Mouse (Mus musculus) forebrain, embryonic 11.5 days (tissue): ENCODE results near the gene Hdac4. TPM values are rescaled to one million over a fixed set of nuclear protein-coding genes. Genes with fewer than 3 reads are reported as not detected.

ENCODE experiments used
- ATAC-seq: fragments of 200-750 bp; cut with Nextera tagmentation; replicated peaks from 2 replicates; pipeline ENCODE4 v1.8.0; 2017; ENCODE audit warnings: moderate TSS enrichment; ENCODE audit not compliant: low FRiP score
- DNase-seq: peaks from one replicate; pipeline ENCODE4 v3.0.0-alpha.2; 2017; ENCODE audit warnings: low spot score
- H3K27ac ChIP-seq: fragments of 300-500 bp; sonication (generic); 2 replicates; pipeline ENCODE4 v1.5.1; 2014; ENCODE audit warnings: low read depth, low read length
- H3K27me3 ChIP-seq: fragments of 300-500 bp; sonication (generic); 2 replicates; pipeline ENCODE4 v1.6.1; 2014; ENCODE audit warnings: mild to moderate bottlenecking, low read length, mixed read lengths; ENCODE audit not compliant: control insufficient read depth, insufficient read depth
- H3K36me3 ChIP-seq: fragments of 300-500 bp; sonication (generic); 2 replicates; pipeline ENCODE4 v1.6.1; 2014; ENCODE audit warnings: mild to moderate bottlenecking, low read length, moderate library complexity, mixed read lengths; ENCODE audit not compliant: control insufficient read depth, insufficient read depth
- H3K4me1 ChIP-seq: fragments of 300-500 bp; sonication (generic); replicated peaks from 2 replicates; pipeline ENCODE4 v1.6.1; 2014; ENCODE audit warnings: low read length, mixed read lengths; ENCODE audit not compliant: control insufficient read depth, insufficient read depth
- H3K4me2 ChIP-seq: fragments of 300-500 bp; sonication (generic); 2 replicates; pipeline ENCODE4 v1.6.1; 2014; ENCODE audit warnings: low read depth, mild to moderate bottlenecking, low read length, moderate library complexity, mixed read lengths; ENCODE audit not compliant: severe bottlenecking
- H3K4me3 ChIP-seq: fragments of 300-500 bp; sonication (generic); 2 replicates; pipeline ENCODE4 v1.5.1; 2014; ENCODE audit warnings: low read depth, low read length
- H3K9ac ChIP-seq: fragments of 300-500 bp; sonication (generic); 2 replicates; pipeline ENCODE4 v1.6.1; 2014; ENCODE audit warnings: low read length
- H3K9me3 ChIP-seq: fragments of 300-500 bp; sonication (generic); 2 replicates; pipeline ENCODE4 v1.6.1; 2016; ENCODE audit warnings: low read length, mixed read lengths; ENCODE audit not compliant: control insufficient read depth
- WGBS: fragments of 180-500 bp; shearing (Covaris S2); extraction: QIAGEN DNeasy Blood & Tissue Kit; methylation state at CpG from one replicate; pipeline ENCODE4 v1.1.7; 2014; 5-methylcytosine and 5-hydroxymethylcytosine counted together
- polyA plus RNA-seq: library from polyadenylated mRNA; unstranded; fragments of >200 nt; fragmentation: Nextera tagmentation; extraction: Ambion mirVana; gene quantifications from 2 replicates; pipeline ENCODE4 v1.2.1, GENCODE M21; 2014

The Hdac4 gene
- polyA plus RNA-seq, 1 experiment from 2014 or later = 29.6 TPM

DNA sequence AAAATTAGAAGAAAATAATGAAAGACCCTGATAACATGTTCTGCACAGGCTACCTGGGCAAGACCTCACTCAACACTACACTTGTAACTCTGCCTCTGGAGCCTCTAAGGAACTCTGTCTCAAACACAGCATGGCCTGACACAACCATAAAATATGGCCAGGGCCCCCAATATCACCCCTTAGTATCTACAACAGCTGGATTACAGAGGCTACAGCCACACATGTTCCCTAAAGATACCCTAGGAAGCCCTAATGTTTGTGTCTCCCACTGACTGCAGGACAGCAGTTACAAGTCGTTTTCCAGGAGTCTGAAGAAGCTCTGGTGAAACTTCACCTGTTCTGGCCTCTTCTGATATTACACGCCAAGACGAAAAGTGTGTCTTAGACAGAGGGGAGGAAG lies 65.7 kb downstream of the Hdac4 start:
- ATAC-seq = no peak
- H3K36me3 ChIP-seq = no peaks in the 10 kb centered on the region
- H3K27ac ChIP-seq = no peak overlapping the region
- no peak overlapping the region for H3K4me3 ChIP-seq
- WGBS = 91% methylated on average over 3 of the region's 3 CpGs
- H3K4me2 ChIP-seq = no peak overlapping the region
- H3K4me1 ChIP-seq = no peaks in the 10 kb centered on the region
- DNase-seq = no peak
- H3K9ac ChIP-seq = no peak overlapping the region
- H3K9me3 ChIP-seq = no peaks in the 10 kb centered on the region
- H3K27me3 ChIP-seq = no peaks in the 10 kb centered on the region

DNA sequence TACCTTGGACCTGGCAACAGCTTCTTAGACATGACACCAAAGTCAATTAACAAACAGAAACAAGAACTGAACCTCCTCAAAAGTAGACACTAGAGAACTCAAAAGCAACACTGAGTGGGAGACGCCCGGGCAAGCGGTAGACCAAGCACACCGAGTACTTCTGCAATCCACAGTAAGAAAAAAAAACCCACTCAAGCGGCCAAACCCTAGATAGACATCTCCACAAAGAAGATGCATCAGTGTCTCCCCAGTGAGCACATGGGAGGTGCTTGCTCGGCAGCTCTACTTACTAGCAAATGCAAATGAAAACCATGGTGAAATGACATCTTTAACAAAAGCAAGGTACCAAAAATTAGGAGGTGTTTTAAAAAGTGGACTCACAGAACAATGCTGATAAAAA lies 67.7 kb downstream of the Hdac4 start:
- Histone ChIP-seq H3K4me1 (no peaks in the 10 kb centered on the region), H3K4me3 (no peak overlapping the region), H3K9me3 (no peaks in the 10 kb centered on the region), H3K27ac (no peak overlapping the region), H3K4me2 (no peak overlapping the region), H3K36me3 (no peaks in the 10 kb centered on the region), H3K9ac (no peak overlapping the region), H3K27me3 (no peaks in the 10 kb centered on the region)
- no peak for DNase-seq
- 94% methylated on average over 6 of the region's 6 CpGs for WGBS
- no peak for ATAC-seq

DNA sequence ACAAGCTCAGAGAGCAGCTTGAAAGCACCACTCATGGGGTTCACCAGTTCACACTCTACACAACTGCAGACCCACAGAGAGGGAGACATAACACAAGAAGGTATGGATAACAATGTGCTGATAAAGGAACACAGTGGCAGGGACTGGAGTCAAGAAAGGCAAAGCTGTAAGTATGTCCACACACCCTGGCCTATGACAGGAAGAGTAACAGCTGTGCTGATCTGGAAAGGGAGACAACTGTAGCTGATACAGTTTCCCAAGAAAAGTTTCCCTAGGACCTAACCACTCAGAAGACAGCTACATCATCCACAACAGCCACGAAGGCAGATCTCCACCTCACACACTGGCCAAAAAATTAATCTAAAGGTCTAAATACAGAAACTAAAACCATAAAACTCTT lies 68.1 kb downstream of the Hdac4 start:
- Histone ChIP-seq H3K4me2 (no peak overlapping the region), H3K9ac (no peak overlapping the region), H3K9me3 (no peaks in the 10 kb centered on the region), H3K27me3 (no peaks in the 10 kb centered on the region), H3K4me1 (no peaks in the 10 kb centered on the region), H3K36me3 (no peaks in the 10 kb centered on the region), H3K4me3 (no peak overlapping the region), H3K27ac (no peak overlapping the region)
- WGBS = 97% methylated on average over 1 of the region's 1 CpGs
- DNase-seq (no peak), ATAC-seq (no peak)

DNA sequence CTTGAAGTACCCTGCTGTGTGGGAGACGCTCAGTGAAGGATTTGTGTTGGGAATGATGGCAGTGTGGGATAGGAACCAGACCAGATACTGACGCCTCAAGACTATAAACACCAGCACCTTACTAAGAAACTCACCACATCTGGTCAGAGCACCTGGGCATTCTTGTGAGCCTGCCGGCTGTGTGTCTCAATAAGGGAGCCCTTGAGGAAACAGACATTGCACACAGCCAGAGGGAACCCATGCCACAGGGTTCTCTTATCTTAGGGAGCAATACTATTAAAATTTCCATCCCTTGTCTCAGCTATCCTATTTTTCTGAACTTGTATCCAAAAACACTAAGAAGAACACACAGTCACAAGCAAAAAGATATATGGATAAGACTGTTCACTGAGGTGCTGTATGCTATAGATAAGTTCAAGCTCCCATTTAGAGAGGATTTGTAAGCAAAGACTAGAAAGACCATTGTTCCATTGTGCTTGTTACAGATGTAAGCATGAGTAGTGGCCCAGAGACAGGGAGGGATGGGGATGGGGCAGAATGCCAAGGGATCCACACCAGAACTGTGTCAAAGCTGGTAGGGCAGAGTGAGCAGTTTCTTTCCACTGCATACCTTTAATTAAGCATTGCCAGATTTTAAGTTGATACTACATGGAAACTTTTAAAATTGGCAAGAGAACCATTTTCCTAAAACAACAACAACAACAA lies 70.8 kb downstream of the Hdac4 start:
- Histone ChIP-seq H3K4me2 (no peak overlapping the region), H3K27ac (no peak overlapping the region), H3K9ac (no peak overlapping the region), H3K4me1 (no peaks in the 10 kb centered on the region), H3K27me3 (no peaks in the 10 kb centered on the region), H3K4me3 (no peak overlapping the region), H3K9me3 (no peaks in the 10 kb centered on the region), H3K36me3 (no peaks in the 10 kb centered on the region)
- DNase-seq = no peak
- no peak for ATAC-seq
- WGBS = 81% methylated on average over 3 of the region's 3 CpGs

DNA sequence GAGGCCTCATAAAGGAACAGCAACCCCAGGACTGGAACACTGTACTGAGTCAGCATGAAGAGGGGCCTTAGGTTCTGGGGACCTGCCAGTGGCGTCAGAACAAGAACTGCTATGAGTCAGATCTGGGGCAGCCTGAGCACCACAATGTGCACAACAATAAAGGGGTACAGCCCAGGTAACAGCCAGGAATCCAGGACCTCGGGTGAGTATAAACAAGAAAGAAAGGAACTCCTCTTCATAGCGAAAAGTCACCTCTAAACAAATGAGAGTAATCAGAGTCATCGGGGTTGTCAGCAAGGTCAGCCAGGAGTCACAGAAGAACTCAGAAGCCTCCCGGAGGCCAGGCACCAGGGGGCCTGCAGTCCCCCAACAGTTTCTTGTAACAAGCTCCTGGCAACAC lies 76.2 kb downstream of the Hdac4 start:
- Histone ChIP-seq H3K27ac (no peak overlapping the region), H3K9me3 (no peaks in the 10 kb centered on the region), H3K36me3 (no peaks in the 10 kb centered on the region), H3K4me3 (no peak overlapping the region), H3K27me3 (no peaks in the 10 kb centered on the region), H3K9ac (no peak overlapping the region), H3K4me1 (no peaks in the 10 kb centered on the region), H3K4me2 (no peak overlapping the region)
- 73% methylated on average over 5 of the region's 5 CpGs for WGBS
- ATAC-seq (no peak), DNase-seq (no peak)

DNA sequence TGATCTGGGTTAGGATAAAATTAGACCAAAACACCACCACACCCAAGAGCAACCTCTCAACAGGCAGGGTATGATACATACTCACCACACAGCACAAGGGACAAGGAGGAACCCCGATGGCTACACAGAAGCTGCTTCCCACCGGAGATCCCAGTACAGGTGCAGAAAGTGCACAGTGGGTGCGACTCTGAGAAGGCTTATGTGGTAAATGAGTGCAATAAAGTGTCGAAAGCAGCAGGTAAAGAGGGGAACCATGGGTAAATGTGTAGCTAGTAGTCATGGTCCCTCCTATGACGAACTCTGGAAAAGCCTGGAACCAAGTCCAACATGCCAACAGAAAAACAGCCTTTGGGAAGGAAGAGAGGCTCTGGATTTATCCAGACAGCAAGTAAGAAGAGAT lies 77.9 kb downstream of the Hdac4 start:
- ATAC-seq (no peak), DNase-seq (no peak)
- no peaks in the 10 kb centered on the region for H3K9me3 ChIP-seq
- no peak overlapping the region for H3K9ac ChIP-seq
- no peak overlapping the region for H3K4me3 ChIP-seq
- H3K4me2 ChIP-seq = no peak overlapping the region
- H3K36me3 ChIP-seq = no peaks in the 10 kb centered on the region
- H3K27ac ChIP-seq = no peak overlapping the region
- H3K27me3 ChIP-seq = no peaks in the 10 kb centered on the region
- WGBS = 90% methylated on average over 5 of the region's 5 CpGs
- H3K4me1 ChIP-seq = no peaks in the 10 kb centered on the region

DNA sequence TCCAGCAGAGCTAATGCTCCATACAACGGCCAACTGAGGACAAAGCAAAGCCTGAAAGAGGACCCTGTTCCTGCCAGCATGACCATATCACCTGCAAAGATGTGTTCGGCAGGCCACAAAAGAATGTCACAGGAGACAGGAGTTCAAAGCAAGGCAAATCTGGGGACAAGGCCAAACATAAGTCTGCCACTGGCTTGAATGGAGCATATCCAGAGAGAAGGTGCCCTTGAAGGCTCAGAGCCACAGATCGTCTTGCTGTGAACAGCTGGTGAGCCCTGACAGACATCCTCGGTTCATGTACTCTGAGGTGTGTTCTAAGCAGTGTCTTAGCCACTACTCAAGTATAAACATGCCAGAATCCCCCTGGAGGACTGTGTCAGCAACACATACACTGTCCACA lies 79.3 kb downstream of the Hdac4 start:
- Histone ChIP-seq H3K4me3 (no peak overlapping the region), H3K9ac (no peak overlapping the region), H3K9me3 (no peaks in the 10 kb centered on the region), H3K27ac (no peak overlapping the region), H3K36me3 (no peaks in the 10 kb centered on the region), H3K27me3 (no peaks in the 10 kb centered on the region), H3K4me2 (no peak overlapping the region), H3K4me1 (no peaks in the 10 kb centered on the region)
- DNase-seq (no peak), ATAC-seq (no peak)
- 81% methylated on average over 4 of the region's 4 CpGs for WGBS

DNA sequence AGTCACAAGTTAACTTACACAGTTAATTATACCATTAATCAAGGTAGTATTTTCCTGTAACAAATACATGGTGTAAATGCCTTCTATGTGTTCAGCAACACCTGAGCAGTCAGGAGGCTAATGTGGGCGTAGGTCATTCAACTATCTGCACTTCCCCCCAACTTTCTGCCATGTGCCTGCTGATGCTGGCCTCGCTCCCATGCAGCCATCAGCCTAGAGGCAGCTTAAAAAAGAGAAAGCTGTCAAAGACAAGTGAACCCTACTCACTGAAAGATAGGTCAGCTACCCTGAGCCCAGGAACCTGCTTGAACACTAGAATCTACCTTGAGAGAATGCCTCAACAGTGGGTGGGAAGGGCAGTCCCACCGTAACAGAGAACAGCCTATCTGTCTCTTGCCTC lies 81.4 kb downstream of the Hdac4 start:
- no peak overlapping the region for H3K9ac ChIP-seq
- DNase-seq (no peak), ATAC-seq (no peak)
- H3K27ac ChIP-seq = no peak overlapping the region
- H3K9me3 ChIP-seq = no peaks in the 10 kb centered on the region
- no peaks in the 10 kb centered on the region for H3K36me3 ChIP-seq
- 92% methylated on average over 3 of the region's 3 CpGs for WGBS
- H3K4me3 ChIP-seq = no peak overlapping the region
- no peaks in the 10 kb centered on the region for H3K27me3 ChIP-seq
- no peaks in the 10 kb centered on the region for H3K4me1 ChIP-seq
- no peak overlapping the region for H3K4me2 ChIP-seq

DNA sequence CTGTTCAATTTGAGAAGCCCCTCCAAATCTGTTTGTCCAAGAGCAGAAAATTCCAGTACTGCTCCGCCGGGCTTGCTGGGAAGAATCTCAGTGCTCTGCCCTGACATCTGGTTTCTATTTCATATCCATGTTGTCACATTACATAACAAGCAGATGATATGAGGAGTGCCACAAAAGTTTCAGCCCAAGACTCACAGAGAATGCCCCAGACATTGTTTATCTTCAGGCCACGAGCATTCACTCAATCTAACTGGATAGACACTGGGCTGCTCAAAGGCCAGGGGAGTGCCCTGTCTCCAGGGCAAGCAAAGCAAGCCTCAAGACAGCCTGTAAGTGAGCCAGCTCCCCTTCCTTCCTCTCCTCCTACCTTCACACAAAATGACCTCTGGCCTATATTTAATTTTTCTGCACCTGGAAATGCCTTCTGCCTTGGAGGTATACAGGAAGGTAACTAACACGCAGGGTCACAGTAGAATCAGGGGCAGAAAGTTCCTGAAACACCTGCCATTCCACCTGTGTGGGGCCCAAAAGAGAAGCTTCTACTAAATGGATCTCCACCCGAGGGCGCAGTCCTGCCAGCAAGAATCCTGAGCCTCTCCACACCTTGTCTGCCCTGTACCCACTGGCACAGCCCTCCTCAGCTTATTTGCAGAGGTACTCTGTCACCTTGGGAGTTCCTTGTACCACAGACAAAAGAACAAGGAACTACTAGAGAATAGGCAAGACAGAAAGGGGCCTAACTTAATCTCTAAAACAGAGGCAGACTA lies 82.1 kb downstream of the Hdac4 start:
- H3K4me2 ChIP-seq = no peak overlapping the region
- 83% methylated on average over 6 of the region's 6 CpGs for WGBS
- no peaks in the 10 kb centered on the region for H3K36me3 ChIP-seq
- H3K4me3 ChIP-seq = no peak overlapping the region
- no peak overlapping the region for H3K27ac ChIP-seq
- H3K27me3 ChIP-seq = no peaks in the 10 kb centered on the region
- DNase-seq (no peak), ATAC-seq (no peak)
- no peaks in the 10 kb centered on the region for H3K9me3 ChIP-seq
- no peak overlapping the region for H3K9ac ChIP-seq
- no peaks in the 10 kb centered on the region for H3K4me1 ChIP-seq
